Mouse (Mus musculus) small intestine, adult 2 months (tissue): ENCODE measurements at regions not wholly inside any gene's neighbourhood (a gene's known extent, or its start where the extent isn't known, plus 50 kb on each side); places are given as distances from the start of the nearest gene placed in this dataset.

ENCODE experiments used
- CTCF ChIP-seq: fragments of 200-500 bp; IDR thresholded peaks from 2 replicates; pipeline ENCODE4 v1.5.1; 2012; ENCODE audit warnings: low read depth, mild to moderate bottlenecking, control low read depth, inconsistent platforms, low read length, moderate library complexity, mixed read lengths; ENCODE audit not compliant: insufficient replicate concordance, insufficient read length; ENCODE audit errors: extremely low read depth
- POLR2A ChIP-seq: fragments of 200-500 bp; IDR thresholded peaks from 2 replicates; pipeline ENCODE4 v1.6.1; 2012; ENCODE audit warnings: low read depth, mild to moderate bottlenecking, control low read depth, inconsistent platforms, low read length, moderate library complexity

- TF ChIP-seq POLR2A (no peak), CTCF (no peak)
Observed at GRCm38 (mm10) chr10:117579210-117579609, 50.1 kb upstream of the Cpm start.
